Mouse (Mus musculus) heart, embryonic 15.5 days (tissue): ENCODE measurements at regions not wholly inside any gene's neighbourhood (a gene's known extent, or its start where the extent isn't known, plus 50 kb on each side); places are given as distances from the start of the nearest gene placed in this dataset.
"Not testable (repeated sequence)": the region's sequence is repeated elsewhere in the genome, so short reads cannot be mapped to it uniquely, and the experiment has no call there.

ENCODE experiments used
- ATAC-seq: fragments of 200-750 bp; cut with Nextera tagmentation; replicated peaks from 2 replicates; pipeline ENCODE4 v1.8.0; 2017; ENCODE audit warnings: low read depth, moderate TSS enrichment; ENCODE audit not compliant: insufficient number of reproducible peaks, insufficient read depth, low FRiP score
- H3K27ac ChIP-seq: fragments of 300-500 bp; sonication (generic); 2 replicates; pipeline ENCODE4 v1.5.1; 2015; ENCODE audit warnings: mild to moderate bottlenecking, inconsistent platforms
- H3K27me3 ChIP-seq: fragments of 300-500 bp; sonication (generic); 2 replicates; pipeline ENCODE4 v1.6.1; 2015; ENCODE audit warnings: inconsistent platforms
- H3K36me3 ChIP-seq: fragments of 300-500 bp; sonication (generic); 2 replicates; pipeline ENCODE4 v1.6.1; 2015; ENCODE audit warnings: mild to moderate bottlenecking, inconsistent platforms
- H3K4me1 ChIP-seq: fragments of 300-500 bp; sonication (generic); replicated peaks from 2 replicates; pipeline ENCODE4 v1.6.1; 2015; ENCODE audit warnings: inconsistent platforms
- H3K4me2 ChIP-seq: fragments of 300-500 bp; sonication (generic); 2 replicates; pipeline ENCODE4 v1.6.1; 2015; ENCODE audit warnings: inconsistent platforms, mild to moderate bottlenecking, moderate library complexity
- H3K4me3 ChIP-seq: fragments of 300-500 bp; sonication (generic); 2 replicates; pipeline ENCODE4 v1.5.1; 2015; ENCODE audit warnings: mild to moderate bottlenecking, inconsistent platforms
- H3K9ac ChIP-seq: fragments of 300-500 bp; sonication (generic); 2 replicates; pipeline ENCODE4 v1.6.1; 2015; ENCODE audit warnings: mild to moderate bottlenecking, inconsistent platforms
- H3K9me3 ChIP-seq: fragments of 300-500 bp; sonication (generic); replicated peaks from 2 replicates; pipeline ENCODE4 v1.6.1; 2016; ENCODE audit warnings: inconsistent platforms
- WGBS: fragments of 180-500 bp; shearing (Covaris S2); methylation state at CpG from one replicate; pipeline ENCODE4 v1.1.7; 2015; ENCODE audit warnings: mixed read lengths; 5-methylcytosine and 5-hydroxymethylcytosine counted together

GRCm38 (mm10) chr12:113333853-113334252, 148.1 kb downstream of the Tmem121 start:
- H3K36me3 ChIP-seq, H3K4me2 ChIP-seq, H3K27me3 ChIP-seq, ATAC-seq, H3K9me3 ChIP-seq, H3K9ac ChIP-seq, H3K27ac ChIP-seq, H3K4me1 ChIP-seq, H3K4me3 ChIP-seq: not testable (repeated sequence)
- WGBS = 76% methylated on average over 3 of the region's 3 CpGs

- no peak overlapping the region for H3K27ac ChIP-seq
- H3K4me2 ChIP-seq = no peak overlapping the region
- no peaks in the 10 kb centered on the region for H3K27me3 ChIP-seq
- H3K4me3 ChIP-seq = no peak overlapping the region
- no peak overlapping the region for H3K9ac ChIP-seq
- H3K36me3 ChIP-seq = no peaks in the 10 kb centered on the region
- no peaks in the 10 kb centered on the region for H3K4me1 ChIP-seq
- ATAC-seq = no peak
- no peaks in the 10 kb centered on the region for H3K9me3 ChIP-seq
- 58% methylated on average over 3 of the region's 3 CpGs for WGBS
Measured at GRCm38 (mm10) chr12:113337271-113337670, 151.5 kb downstream of the Tmem121 start.

GRCm38 (mm10) chr12:113338891-113339290, 150.4 kb upstream of the Adam6b start:
- H3K36me3 ChIP-seq = no peaks in the 10 kb centered on the region
- no peak for ATAC-seq
- no peak overlapping the region for H3K4me3 ChIP-seq
- H3K4me1 ChIP-seq = no peaks in the 10 kb centered on the region
- no peak overlapping the region for H3K9ac ChIP-seq
- H3K27me3 ChIP-seq = no peaks in the 10 kb centered on the region
- WGBS = 43% methylated on average over 7 of the region's 7 CpGs
- no peaks in the 10 kb centered on the region for H3K9me3 ChIP-seq
- H3K4me2 ChIP-seq = no peak overlapping the region
- no peak overlapping the region for H3K27ac ChIP-seq

- H3K9ac ChIP-seq = no peak overlapping the region
- no peaks in the 10 kb centered on the region for H3K9me3 ChIP-seq
- no peak for ATAC-seq
- H3K4me2 ChIP-seq = no peak overlapping the region
- no peaks in the 10 kb centered on the region for H3K27me3 ChIP-seq
- 55% methylated on average over 3 of the region's 3 CpGs for WGBS
- no peaks in the 10 kb centered on the region for H3K36me3 ChIP-seq
- no peak overlapping the region for H3K27ac ChIP-seq
- no peaks in the 10 kb centered on the region for H3K4me1 ChIP-seq
- no peak overlapping the region for H3K4me3 ChIP-seq
Measured at GRCm38 (mm10) chr12:113341046-113341445, 148.3 kb upstream of the Adam6b start.

- H3K9me3 ChIP-seq = no peaks in the 10 kb centered on the region
- no peaks in the 10 kb centered on the region for H3K27me3 ChIP-seq
- no peak overlapping the region for H3K4me3 ChIP-seq
- H3K36me3 ChIP-seq = no peaks in the 10 kb centered on the region
- 53% methylated on average over 2 of the region's 2 CpGs for WGBS
- H3K4me1 ChIP-seq = no peaks in the 10 kb centered on the region
- ATAC-seq = no peak
- no peak overlapping the region for H3K27ac ChIP-seq
- H3K9ac ChIP-seq = no peak overlapping the region
- no peak overlapping the region for H3K4me2 ChIP-seq
Measured at GRCm38 (mm10) chr12:113355132-113355531, 134.2 kb upstream of the Adam6b start.

- no peak overlapping the region for H3K27ac ChIP-seq
- no peaks in the 10 kb centered on the region for H3K36me3 ChIP-seq
- no peaks in the 10 kb centered on the region for H3K27me3 ChIP-seq
- no peak overlapping the region for H3K9ac ChIP-seq
- no peak overlapping the region for H3K4me2 ChIP-seq
- no peak for ATAC-seq
- no peaks in the 10 kb centered on the region for H3K4me1 ChIP-seq
- H3K4me3 ChIP-seq = no peak overlapping the region
- WGBS = 75% methylated on average over 5 of the region's 5 CpGs
- H3K9me3 ChIP-seq = no peaks in the 10 kb centered on the region
Measured at GRCm38 (mm10) chr12:113358077-113358476, 131.2 kb upstream of the Adam6b start.

GRCm38 (mm10) chr12:113360032-113360431, 129.3 kb upstream of the Adam6b start:
- H3K36me3 ChIP-seq = no peaks in the 10 kb centered on the region
- H3K9me3 ChIP-seq = no peaks in the 10 kb centered on the region
- H3K4me2 ChIP-seq = no peak overlapping the region
- no peak overlapping the region for H3K9ac ChIP-seq
- no peak overlapping the region for H3K4me3 ChIP-seq
- no peaks in the 10 kb centered on the region for H3K4me1 ChIP-seq
- no peak for ATAC-seq
- no peaks in the 10 kb centered on the region for H3K27me3 ChIP-seq
- 71% methylated on average over 7 of the region's 7 CpGs for WGBS
- no peak overlapping the region for H3K27ac ChIP-seq

- no peaks in the 10 kb centered on the region for H3K4me1 ChIP-seq
- H3K36me3 ChIP-seq = no peaks in the 10 kb centered on the region
- H3K9me3 ChIP-seq = no peaks in the 10 kb centered on the region
- WGBS = 43% methylated on average over 2 of the region's 2 CpGs
- H3K9ac ChIP-seq = no peak overlapping the region
- no peak for ATAC-seq
- no peak overlapping the region for H3K4me2 ChIP-seq
- no peak overlapping the region for H3K27ac ChIP-seq
- H3K27me3 ChIP-seq = no peaks in the 10 kb centered on the region
- no peak overlapping the region for H3K4me3 ChIP-seq
Measured at GRCm38 (mm10) chr12:113362409-113363038, 126.8 kb upstream of the Adam6b start.

GRCm38 (mm10) chr12:113364023-113364422, 125.3 kb upstream of the Adam6b start:
- Histone ChIP-seq H3K9ac (no peak overlapping the region), H3K4me2 (no peak overlapping the region), H3K27ac (no peak overlapping the region), H3K36me3 (no peaks in the 10 kb centered on the region), H3K4me1 (no peaks in the 10 kb centered on the region), H3K9me3 (no peaks in the 10 kb centered on the region), H3K4me3 (no peak overlapping the region), H3K27me3 (no peaks in the 10 kb centered on the region)
- no peak; the same call in 1 of the 2 replicates for ATAC-seq

GRCm38 (mm10) chr12:113364437-113364836, 124.9 kb upstream of the Adam6b start:
- no peak for ATAC-seq
- H3K9ac ChIP-seq = no peak overlapping the region
- no peaks in the 10 kb centered on the region for H3K9me3 ChIP-seq
- no peaks in the 10 kb centered on the region for H3K36me3 ChIP-seq
- H3K4me1 ChIP-seq = no peaks in the 10 kb centered on the region
- no peak overlapping the region for H3K4me3 ChIP-seq
- H3K27me3 ChIP-seq = no peaks in the 10 kb centered on the region
- no peak overlapping the region for H3K4me2 ChIP-seq
- H3K27ac ChIP-seq = no peak overlapping the region

GRCm38 (mm10) chr12:113365783-113366182, 123.5 kb upstream of the Adam6b start:
- Histone ChIP-seq H3K9me3 (no peaks in the 10 kb centered on the region), H3K4me3 (no peak overlapping the region)

GRCm38 (mm10) chr12:113366394-113366793, 122.9 kb upstream of the Adam6b start:
- Histone ChIP-seq H3K27me3 (no peaks in the 10 kb centered on the region), H3K27ac (no peak overlapping the region), H3K9ac (no peak overlapping the region), H3K4me2 (no peak overlapping the region), H3K9me3 (no peaks in the 10 kb centered on the region), H3K4me3 (no peak overlapping the region), H3K4me1 (no peaks in the 10 kb centered on the region), H3K36me3 (no peaks in the 10 kb centered on the region)
- ATAC-seq = no peak
- WGBS = 50% methylated on average over 1 of the region's 1 CpGs

More at GRCm38 (mm10) chr12:113365783-113366182, 123.5 kb upstream of the Adam6b start:
- no peak overlapping the region for H3K27ac ChIP-seq
- H3K4me1 ChIP-seq = no peaks in the 10 kb centered on the region
- WGBS = 48% methylated on average over 2 of the region's 2 CpGs
- ATAC-seq = no peak
- no peaks in the 10 kb centered on the region for H3K36me3 ChIP-seq
- H3K4me2 ChIP-seq = no peak overlapping the region
- H3K27me3 ChIP-seq = no peaks in the 10 kb centered on the region
- no peak overlapping the region for H3K9ac ChIP-seq
